Mouse (Mus musculus) right cerebral cortex, postnatal 10 days (tissue): ENCODE data around the gene Lcn8.

ENCODE experiments used
- DNase-seq, 2 experiments: peaks; one replicate each; pipeline ENCODE4 v3.0.0; 2021; ENCODE audit warnings: low spot score in 2 of 2

The Lcn8 gene

GRCm38 (mm10) chr2:25652902-25653301, at the start of gene Lcn8:
Lcn8 (plus strand) TSS chr2:25653120.
- no peak for DNase-seq

DNA sequence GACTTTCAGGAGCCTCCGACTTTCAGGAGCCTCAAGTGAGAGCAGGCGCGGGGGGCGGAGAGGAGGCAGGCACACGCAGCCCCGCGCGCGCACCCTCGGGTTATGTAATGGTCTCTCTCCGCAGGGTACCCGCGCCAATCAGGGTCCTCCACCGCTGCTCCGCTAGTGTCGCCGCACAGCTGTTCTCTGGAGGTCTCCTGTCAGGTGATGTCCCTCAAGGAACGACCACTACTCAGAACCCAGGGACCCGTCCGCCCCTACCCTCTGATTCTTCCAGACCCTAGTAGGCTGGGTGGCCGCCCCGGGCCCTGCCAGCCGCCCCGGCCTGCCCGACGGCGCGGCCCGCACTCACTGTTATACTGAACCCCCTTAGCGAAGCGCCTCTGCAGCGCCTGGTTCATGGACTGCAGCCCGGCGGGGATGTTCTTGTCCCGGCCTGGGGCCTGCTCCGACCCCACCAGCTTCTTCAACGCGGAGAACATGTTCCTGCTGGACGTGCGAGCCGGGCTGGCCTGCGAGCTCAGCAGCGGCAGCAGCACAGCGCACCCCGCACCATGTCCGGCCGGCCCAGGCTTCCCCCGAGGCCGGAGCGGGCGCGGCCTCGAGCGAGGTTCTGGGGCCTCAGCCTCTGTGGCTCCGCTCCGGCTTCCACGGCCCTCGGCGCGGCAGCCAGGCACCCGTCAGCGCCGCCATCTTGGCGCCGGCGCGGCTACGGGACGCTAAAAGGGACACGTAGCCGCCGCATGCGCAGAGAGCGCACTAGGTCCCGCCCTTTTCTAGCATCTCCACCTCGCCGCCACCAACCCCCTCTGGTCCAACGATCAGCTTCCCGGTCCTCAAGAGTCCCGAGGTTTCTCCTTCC, 44.9 kb upstream of the Lcn8 start, which contains the start of gene Rabl6:
TSS of gene Rabl6 (minus strand) at position 761 of the 862 bp plus-strand sequence.
- peak; percentile 94 for DNase-seq

DNA sequence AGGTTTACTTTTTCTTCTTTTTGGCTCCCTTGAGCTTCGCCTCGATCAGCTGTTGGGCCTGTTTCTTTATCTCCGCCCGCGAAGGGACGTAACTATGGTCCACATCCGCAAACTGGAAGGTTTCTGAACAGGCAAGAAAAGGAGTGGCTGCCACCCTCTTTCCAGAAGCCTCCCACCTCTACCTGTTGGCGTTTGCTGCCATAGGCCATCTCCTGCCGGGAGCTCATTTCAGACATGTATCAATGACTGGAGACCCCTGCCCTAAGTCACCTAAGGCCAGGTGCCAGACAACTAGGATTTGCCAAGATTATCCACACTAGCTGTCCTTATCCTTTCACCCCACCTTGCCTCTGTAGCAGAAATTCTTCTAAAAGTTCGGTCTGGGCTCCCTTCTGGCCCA, 44.2 kb upstream of the Lcn8 start:
- DNase-seq = no peak

DNA sequence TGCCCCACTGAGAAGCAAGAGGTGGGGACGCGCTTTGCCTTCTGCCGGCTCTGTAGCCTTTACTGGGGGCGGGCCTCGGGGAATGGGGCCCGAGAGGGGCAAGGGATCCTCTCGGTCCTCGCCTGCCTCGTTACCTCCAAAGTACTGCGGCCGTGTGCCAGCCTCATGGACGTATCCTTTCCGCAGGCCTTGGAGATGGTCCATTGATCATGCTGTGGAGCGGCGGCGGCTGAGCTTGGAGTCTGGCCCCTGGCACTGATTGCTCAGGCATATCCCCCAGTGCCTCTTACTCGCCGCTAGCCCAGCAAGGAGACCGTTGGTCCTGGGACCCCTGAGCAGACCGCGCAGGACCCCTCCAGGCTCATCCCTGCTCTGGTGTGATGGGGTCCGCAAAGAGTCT, 36.5 kb upstream of the Lcn8 start:
- DNase-seq = no peak

DNA sequence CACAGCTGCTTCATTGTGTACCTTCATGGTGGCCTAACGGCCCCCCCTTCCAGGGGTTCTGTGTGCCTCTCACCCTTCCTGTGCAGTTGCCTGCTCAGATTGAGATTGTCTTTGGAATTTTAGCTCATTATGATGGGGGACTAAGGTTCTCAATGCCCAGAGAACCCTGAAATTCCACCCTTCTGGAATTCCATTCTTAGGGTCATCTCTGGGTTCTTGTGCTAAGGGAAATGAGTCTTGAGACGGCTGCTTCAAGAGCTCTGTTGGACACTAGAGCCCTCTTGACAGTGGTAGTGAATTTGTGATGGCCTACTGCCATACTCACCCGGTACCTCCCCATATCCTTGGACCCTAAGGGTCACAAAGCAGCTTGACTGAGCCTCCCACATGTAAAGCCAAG, 35.3 kb upstream of the Lcn8 start, which contains the start of gene Ccdc183:
TSS of gene Ccdc183 (minus strand) at position 101 of the 400 bp plus-strand sequence.
- DNase-seq = no peak

DNA sequence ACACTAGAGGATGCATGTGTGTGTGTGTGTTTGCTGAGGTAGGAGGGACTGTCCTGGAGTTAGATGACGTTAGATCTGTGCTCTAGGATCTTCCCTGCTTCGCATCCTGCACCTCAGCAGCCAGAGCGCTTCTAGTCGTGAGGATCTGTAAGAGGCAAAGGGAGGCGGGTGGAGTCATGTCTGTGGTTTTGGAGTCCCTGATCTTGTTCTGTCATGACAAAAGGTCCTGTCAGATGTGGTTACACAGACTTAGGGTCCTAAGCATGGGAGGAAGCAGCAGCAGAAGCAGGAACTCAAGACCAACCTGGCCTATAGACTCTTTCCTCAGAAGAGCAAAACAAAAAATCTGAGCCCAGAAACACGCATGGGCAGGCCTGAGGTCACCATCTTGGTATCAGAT, 32.5 kb upstream of the Lcn8 start:
- DNase-seq = no peak

DNA sequence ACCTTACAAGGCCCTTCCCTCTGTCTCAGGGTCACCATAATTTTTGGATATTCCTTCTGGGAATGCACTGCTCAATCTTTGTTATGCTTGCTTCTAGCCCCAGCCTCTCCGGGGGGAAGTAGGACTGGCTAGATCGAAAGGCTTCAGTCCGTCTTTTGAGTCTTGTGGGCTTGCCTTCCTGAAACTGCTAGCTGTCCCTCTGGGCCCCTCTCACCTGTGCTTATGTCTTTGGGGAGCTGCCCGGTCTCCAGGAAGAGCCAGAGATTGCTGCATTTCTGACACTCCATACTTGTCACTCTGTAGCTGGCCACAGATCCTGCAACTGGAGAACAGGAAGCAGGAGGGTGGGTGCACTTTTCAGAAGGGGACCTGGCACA, 32.1 kb upstream of the Lcn8 start:
- DNase-seq = no peak

DNA sequence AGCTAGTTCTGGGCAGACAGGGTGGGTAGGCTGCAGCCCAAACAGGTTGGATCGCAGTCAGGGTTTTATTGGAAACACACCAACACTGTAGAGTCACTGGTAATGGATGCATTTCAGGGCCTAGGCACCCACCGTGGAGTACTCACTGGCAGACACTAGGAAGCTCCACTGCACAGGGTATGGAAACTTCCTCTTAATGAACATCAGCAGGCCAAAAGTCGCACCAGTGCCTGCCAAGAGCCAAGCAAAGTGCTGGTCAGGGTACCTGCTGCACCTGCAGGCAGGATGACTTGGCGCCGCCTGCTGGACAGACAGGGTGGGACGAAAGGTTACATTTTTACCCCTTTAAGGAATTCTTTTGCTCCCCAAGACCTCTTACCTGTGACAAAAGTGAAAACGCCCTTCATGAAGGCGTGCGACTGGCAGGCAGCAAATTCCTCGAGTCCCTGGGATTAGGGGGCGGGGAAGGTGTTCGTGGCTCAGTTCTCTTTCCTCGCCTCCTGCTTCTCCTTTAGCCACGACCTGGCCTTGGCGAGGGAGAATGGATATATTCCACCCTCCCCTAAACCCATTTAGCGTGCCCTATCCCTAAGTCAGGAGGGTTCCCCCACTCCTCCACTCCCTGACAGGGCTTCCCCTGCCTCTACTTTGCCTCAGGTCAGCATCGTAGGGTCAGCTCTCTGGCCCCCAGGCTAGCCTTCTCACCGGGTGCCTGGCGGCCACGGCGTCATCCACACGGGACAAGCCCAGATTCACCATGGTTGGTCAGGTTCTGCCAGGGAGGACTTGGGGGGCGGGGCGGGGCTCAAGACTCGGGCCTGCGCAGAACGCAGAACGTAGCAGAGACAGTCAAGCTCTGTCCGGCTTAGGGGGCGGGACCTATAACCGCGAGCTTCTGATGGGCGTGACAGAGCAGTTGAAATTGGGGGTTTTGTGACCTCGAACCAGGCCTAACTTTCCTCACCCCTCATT, 31.4 kb upstream of the Lcn8 start, which contains the start of gene Tmem141:
TSS of gene Tmem141 (minus strand) at position 777 of the 972 bp plus-strand sequence.
- peak; percentile 93 to 94 for DNase-seq

DNA sequence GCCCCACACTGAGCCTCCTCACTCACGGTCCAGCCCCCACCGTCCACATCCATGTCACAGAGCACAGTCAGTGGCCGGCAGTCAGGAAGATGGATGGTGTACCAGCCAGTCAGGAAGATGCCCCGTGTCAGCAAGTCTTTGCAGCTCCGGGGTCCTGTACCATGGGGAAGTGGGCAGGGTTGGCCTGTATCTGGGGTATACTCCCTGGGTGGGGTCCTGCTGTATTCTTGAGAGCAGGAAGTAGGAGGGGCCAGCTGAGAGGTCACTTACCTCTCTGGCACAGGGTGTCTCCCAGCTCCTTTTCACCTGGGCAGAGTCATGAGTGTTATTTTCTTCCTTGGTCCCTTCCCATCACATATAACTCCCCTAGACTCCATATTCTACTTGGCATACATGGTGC, 26.9 kb upstream of the Lcn8 start:
- DNase-seq = no peak

- DNase-seq = no peak
Measured at GRCm38 (mm10) chr2:25627811-25628210, 25.1 kb upstream of the Lcn8 start, which contains the start of gene Fcna. Fcna (minus strand) TSS chr2:25628030.

GRCm38 (mm10) chr2:25628738-25629137, 24.2 kb upstream of the Lcn8 start:
- no peak for DNase-seq

DNA sequence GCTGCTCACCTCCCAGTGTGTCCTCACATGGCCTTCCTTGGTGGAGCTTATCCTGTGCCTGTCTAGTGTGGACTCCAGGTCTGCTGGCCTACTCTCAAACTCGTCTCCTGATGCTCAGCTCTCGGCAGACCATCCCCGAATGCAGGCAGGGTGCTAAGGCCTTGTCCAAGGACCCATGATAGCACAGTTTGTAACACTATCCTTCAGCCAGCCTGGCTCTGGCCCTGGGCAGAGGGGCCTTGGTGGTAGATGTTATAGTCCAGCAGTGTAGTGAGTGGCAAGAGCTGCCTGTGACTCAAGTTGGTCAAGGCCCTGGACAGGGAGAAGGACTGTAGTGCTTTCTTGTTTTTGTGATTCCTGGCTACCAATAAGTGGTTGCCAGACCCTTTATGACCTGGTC, 19.3 kb upstream of the Lcn8 start:
- DNase-seq = no peak

GRCm38 (mm10) chr2:25634046-25634445, 18.9 kb upstream of the Lcn8 start:
- DNase-seq = no peak

DNA sequence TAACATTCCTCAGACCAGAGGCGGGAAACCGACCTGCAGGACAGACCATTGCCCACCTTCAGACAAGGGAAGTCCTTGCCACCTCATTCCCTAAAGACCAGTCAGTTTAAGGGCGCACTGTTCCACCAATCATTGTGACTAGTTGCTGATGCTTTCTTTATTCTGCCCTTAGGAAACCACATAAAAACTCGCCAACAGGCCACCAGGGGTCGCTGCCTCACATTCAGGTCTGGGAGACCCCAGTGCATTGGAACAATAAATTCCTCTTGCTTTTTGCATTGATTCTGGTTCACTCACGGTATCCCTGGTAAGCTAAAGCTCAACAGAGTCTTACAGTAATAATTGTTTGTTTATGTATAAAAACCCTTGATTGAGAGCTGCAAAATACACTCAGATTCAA, 13.0 kb upstream of the Lcn8 start:
- peak in 1 of 2 experiments; percentile 69 for DNase-seq

DNA sequence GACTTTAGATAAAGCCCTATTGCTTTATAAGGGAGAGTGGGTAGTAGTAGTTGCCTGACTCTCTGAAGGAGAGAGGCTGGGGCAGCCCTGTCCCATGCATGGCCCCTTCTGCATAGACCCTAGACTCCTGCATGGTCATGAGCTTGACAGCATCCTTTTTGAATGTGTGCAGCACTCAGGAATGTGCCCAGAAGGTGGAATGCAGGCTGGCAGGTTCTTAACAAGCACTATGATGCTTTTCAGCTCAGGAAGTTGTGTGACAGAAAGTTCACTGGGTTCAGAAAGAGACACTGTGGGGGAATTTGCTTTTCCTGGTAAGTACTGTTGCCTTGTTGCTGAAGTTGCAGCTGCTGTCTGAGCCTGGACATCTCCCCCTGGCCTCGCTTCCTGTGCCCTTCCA, 1.6 kb downstream of the Lcn8 start:
- no peak for DNase-seq

DNA sequence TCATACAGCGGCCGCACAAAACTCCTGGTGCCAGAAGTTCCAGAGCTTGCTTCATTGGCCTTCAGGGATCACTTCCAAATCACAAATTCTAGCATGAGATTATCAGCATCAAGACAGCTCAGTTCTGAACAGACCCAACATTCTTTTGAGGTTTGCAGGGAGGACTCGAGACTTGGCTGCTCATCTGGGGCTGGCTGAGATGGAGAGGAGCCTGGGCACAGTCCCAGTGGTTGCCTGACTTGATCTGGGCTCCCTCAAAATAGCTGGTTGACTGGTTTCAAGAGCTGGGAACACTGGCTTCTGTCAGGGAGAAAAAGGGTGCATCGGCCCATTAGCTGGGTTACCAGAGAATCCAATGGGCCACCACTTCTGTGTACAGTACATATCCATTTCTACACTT, 3.8 kb downstream of the Lcn8 start:
- DNase-seq = peak; percentile 59 to 62

- no peak for DNase-seq
Measured at GRCm38 (mm10) chr2:25657246-25657645, 4.3 kb downstream of the Lcn8 start.

- no peak for DNase-seq
Measured at GRCm38 (mm10) chr2:25657652-25658051, 4.7 kb downstream of the Lcn8 start, which contains the start of gene Lcn5. Lcn5 (plus strand) TSS chr2:25657952.

- DNase-seq = no peak
Measured at GRCm38 (mm10) chr2:25660279-25660678, 7.4 kb downstream of the Lcn8 start.

- DNase-seq = no peak
Measured at GRCm38 (mm10) chr2:25661245-25661970, 8.5 kb downstream of the Lcn8 start.

DNA sequence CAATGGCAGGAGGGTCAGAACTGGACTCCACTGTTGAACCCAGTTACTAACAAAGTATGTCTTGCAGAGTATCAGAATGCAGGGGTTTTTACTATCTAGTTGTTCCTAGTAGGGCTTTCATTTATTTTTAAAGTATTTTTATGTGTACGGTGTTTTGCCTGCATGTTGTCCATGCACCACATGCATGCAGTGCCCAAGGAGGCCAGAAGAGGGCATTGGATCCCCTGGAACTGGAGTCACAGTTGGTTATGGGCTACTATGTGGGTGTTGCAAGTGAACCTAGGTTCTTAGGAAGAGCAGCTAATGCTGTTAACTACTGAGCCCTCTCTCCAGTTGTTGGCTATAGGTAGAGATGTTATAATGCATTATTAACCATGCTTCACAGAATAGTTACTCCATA, 10.6 kb downstream of the Lcn8 start:
- DNase-seq = peak; percentile 35 to 56
